Mouse (Mus musculus): Measurements from ENCODE around the gene Polr3g.
"Not testable (repeated sequence)": the region's sequence is repeated elsewhere in the genome, so short reads cannot be mapped to it uniquely, and the experiment has no call there.

Polr3g gene

GRCm38 (mm10) chr13:81684884-81685283 is 25.9 kb downstream of the Polr3g start:
- no peak for DNase-seq

GRCm38 (mm10) chr13:81684258-81684657 is 26.6 kb downstream of the Polr3g start:
- no peak for DNase-seq

- DNase-seq = no peak
Measured at GRCm38 (mm10) chr13:81683107-81683506, 27.7 kb downstream of the Polr3g start.

- DNase-seq = no peak
Measured at GRCm38 (mm10) chr13:81675333-81675732, 35.5 kb downstream of the Polr3g start.

GRCm38 (mm10) chr13:81667713-81668112 is 43.1 kb downstream of the Polr3g start:
- DNase-seq = no peak

- peak; percentile 8 for DNase-seq
Measured at GRCm38 (mm10) chr13:81664331-81664698, 46.5 kb downstream of the Polr3g start.

GRCm38 (mm10) chr13:81663566-81664330 is 47.1 kb downstream of the Polr3g start:
- DNase-seq = no peak

GRCm38 (mm10) chr13:81658053-81658752 is 52.6 kb downstream of the Polr3g start:
- peak; percentile 22 for DNase-seq

- DNase-seq = peak; percentile 94
Measured at GRCm38 (mm10) chr13:81657351-81658052, 53.3 kb downstream of the Polr3g start, which contains the start of gene Lysmd3. TSS of gene Lysmd3 (plus strand) at chr13:81657663.

GRCm38 (mm10) chr13:81657008-81657350 is 53.8 kb downstream of the Polr3g start:
- DNase-seq = no peak

- peak; percentile 15 for DNase-seq
Measured at GRCm38 (mm10) chr13:81656091-81656850, 54.5 kb downstream of the Polr3g start.

GRCm38 (mm10) chr13:81650382-81650781 is 60.4 kb downstream of the Polr3g start:
- not testable (repeated sequence) for DNase-seq

- no peak for DNase-seq
Measured at GRCm38 (mm10) chr13:81646348-81646747, 64.5 kb downstream of the Polr3g start.

GRCm38 (mm10) chr13:81644047-81644565 is 66.7 kb downstream of the Polr3g start:
- no peak for DNase-seq

GRCm38 (mm10) chr13:81642491-81643149 is 68.2 kb downstream of the Polr3g start:
- no peak for DNase-seq

- DNase-seq = peak; percentile 56
Measured at GRCm38 (mm10) chr13:81641289-81642045, 69.3 kb downstream of the Polr3g start.

- no peak for DNase-seq
Measured at GRCm38 (mm10) chr13:81640881-81641280, 69.9 kb downstream of the Polr3g start.

- DNase-seq = no peak
Measured at GRCm38 (mm10) chr13:81639624-81640023, 71.2 kb downstream of the Polr3g start.

GRCm38 (mm10) chr13:81632720-81633415 is 77.9 kb downstream of the Polr3g start, which contains the start of gene Adgrv1:
TSS of gene Adgrv1 (minus strand) at chr13:81633154.
- peak; percentile 60 for DNase-seq

GRCm38 (mm10) chr13:81630566-81630965 is 80.2 kb downstream of the Polr3g start:
- DNase-seq = no peak

- DNase-seq = no peak
Measured at GRCm38 (mm10) chr13:81629395-81629794, 81.4 kb downstream of the Polr3g start.
